Mouse (Mus musculus) thymus, adult 2 months (tissue): ENCODE measurements around the gene Crebrf.

Experiments
- CTCF ChIP-seq: fragments of 200-500 bp; IDR thresholded peaks from 2 replicates; pipeline ENCODE4 v1.5.1; 2012; ENCODE audit warnings: mild to moderate bottlenecking, control low read depth, low read length, moderate library complexity, borderline replicate concordance; ENCODE audit not compliant: control insufficient read depth, poor library complexity, insufficient read depth; ENCODE audit errors: extremely low read depth
- POLR2A ChIP-seq: fragments of 200-500 bp; IDR thresholded peaks from 2 replicates; pipeline ENCODE4 v1.6.1; 2012; ENCODE audit warnings: mild to moderate bottlenecking, low read length, control low read depth, moderate library complexity; ENCODE audit not compliant: control insufficient read depth, poor library complexity, insufficient read depth; ENCODE audit errors: extremely low read depth

- TF ChIP-seq POLR2A (no peak), CTCF (no peak)
Measured at GRCm38 (mm10) chr17:26671268-26671667, 44.2 kb upstream of the Crebrf start.
